Mouse (Mus musculus) midbrain, embryonic 14.5 days (tissue): ENCODE measurements around the gene Nrg3. TPM values are rescaled to one million over a fixed set of nuclear protein-coding genes. Genes with fewer than 3 reads are reported as not detected.

Experiments
- ATAC-seq: fragments of 200-750 bp; cut with Nextera tagmentation; 2 replicates; pipeline ENCODE4 v1.8.0; 2017; ENCODE audit warnings: moderate number of reproducible peaks, moderate library complexity; ENCODE audit not compliant: low FRiP score, low TSS enrichment
- DNase-seq: peaks from one replicate; pipeline ENCODE4 v3.0.0-alpha.2; 2015
- H3K27ac ChIP-seq: fragments of 300-500 bp; sonication (generic); replicated peaks from 2 replicates; pipeline ENCODE4 v1.5.1; 2014; ENCODE audit warnings: mild to moderate bottlenecking, low read depth, low read length, moderate library complexity
- H3K27me3 ChIP-seq: fragments of 300-500 bp; sonication (generic); 2 replicates; pipeline ENCODE4 v1.6.1; 2014; ENCODE audit warnings: low read length, control low read depth, mixed read lengths; ENCODE audit not compliant: control insufficient read depth, insufficient read depth
- H3K36me3 ChIP-seq: fragments of 300-500 bp; sonication (generic); 2 replicates; pipeline ENCODE4 v1.6.1; 2014; ENCODE audit warnings: low read length, control low read depth; ENCODE audit not compliant: control insufficient read depth, insufficient read depth
- H3K4me1 ChIP-seq: fragments of 300-500 bp; sonication (generic); 2 replicates; pipeline ENCODE4 v1.6.1; 2014; ENCODE audit warnings: mild to moderate bottlenecking, antibody characterized with exemption, low read length, control low read depth; ENCODE audit not compliant: control insufficient read depth, insufficient read depth
- H3K4me2 ChIP-seq: fragments of 300-500 bp; sonication (generic); 2 replicates; pipeline ENCODE4 v1.6.1; 2014; ENCODE audit warnings: mild to moderate bottlenecking, low read length, moderate library complexity
- H3K4me3 ChIP-seq: fragments of 300-500 bp; sonication (generic); replicated peaks from 2 replicates; pipeline ENCODE4 v1.5.1; 2014; ENCODE audit warnings: low read depth, low read length
- H3K9ac ChIP-seq: fragments of 300-500 bp; sonication (generic); replicated peaks from 2 replicates; pipeline ENCODE4 v1.6.1; 2014; ENCODE audit warnings: mild to moderate bottlenecking, low read length, moderate library complexity
- H3K9me3 ChIP-seq: fragments of 300-500 bp; sonication (generic); 2 replicates; pipeline ENCODE4 v1.6.1; 2016; ENCODE audit warnings: low read length, control low read depth, mixed read lengths; ENCODE audit not compliant: control insufficient read depth
- WGBS: fragments of 180-500 bp; shearing (Covaris S2); extraction: QIAGEN DNeasy Blood & Tissue Kit; methylation state at CpG from one replicate; pipeline ENCODE4 v1.1.7; 2014; 5-methylcytosine and 5-hydroxymethylcytosine counted together
- polyA plus RNA-seq: library from polyadenylated mRNA; unstranded; fragments of >200 nt; fragmentation: Nextera tagmentation; extraction: Ambion mirVana; gene quantifications from 2 replicates; pipeline ENCODE4 v1.2.1, GENCODE M21; 2014

Nrg3 gene
- polyA plus RNA-seq, 1 experiment from 2014 or later, result 13.1 TPM

GRCm38 (mm10) chr14:39044290-39044689, 428.6 kb downstream of the Nrg3 start:
- no peaks in the 10 kb centered on the region for H3K9me3 ChIP-seq
- no peaks in the 10 kb centered on the region for H3K4me1 ChIP-seq
- H3K27ac ChIP-seq, result no peak overlapping the region
- DNase-seq (no peak), ATAC-seq (no peak)
- WGBS, result 88% methylated on average over 1 of the region's 1 CpGs
- no peak overlapping the region for H3K4me2 ChIP-seq
- H3K4me3 ChIP-seq, result no peak overlapping the region
- no peak overlapping the region for H3K9ac ChIP-seq
- H3K36me3 ChIP-seq, result no peaks in the 10 kb centered on the region
- no peaks in the 10 kb centered on the region for H3K27me3 ChIP-seq

- no peak overlapping the region for H3K27ac ChIP-seq
- peak; percentile 2 for DNase-seq
- H3K9ac ChIP-seq, result no peak overlapping the region
- H3K4me2 ChIP-seq, result no peak overlapping the region
- H3K27me3 ChIP-seq, result no peaks in the 10 kb centered on the region
- no peaks in the 10 kb centered on the region for H3K36me3 ChIP-seq
- no peaks in the 10 kb centered on the region for H3K9me3 ChIP-seq
- ATAC-seq, result peak; percentile 48; the same call in 1 of the 2 replicates
- 59% methylated on average over 3 of the region's 3 CpGs for WGBS
- no peaks in the 10 kb centered on the region for H3K4me1 ChIP-seq
- H3K4me3 ChIP-seq, result no peak overlapping the region
These were observed 429.1 kb downstream of the Nrg3 start for GRCm38 (mm10) chr14:39043793-39044192.

DNA sequence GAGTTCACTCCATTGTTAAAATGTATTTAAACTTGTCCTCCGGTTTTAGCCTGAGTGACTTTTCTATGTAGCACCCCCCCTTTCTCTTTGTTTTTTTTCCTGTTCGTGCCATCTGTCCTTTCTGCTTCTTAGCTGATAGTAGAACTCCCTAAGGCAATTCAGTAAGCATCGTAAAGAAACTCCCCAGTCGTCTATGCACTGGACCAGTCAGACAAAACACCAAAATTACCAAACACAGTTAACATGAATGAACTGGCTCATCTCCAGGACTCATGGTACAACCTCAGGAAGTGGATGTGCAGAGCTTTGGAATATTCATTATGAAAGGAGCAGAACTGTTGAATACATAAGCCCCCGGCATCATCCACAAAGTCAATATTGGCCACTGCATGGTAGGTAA, 429.5 kb downstream of the Nrg3 start:
- Histone ChIP-seq H3K36me3 (no peaks in the 10 kb centered on the region), H3K4me1 (no peaks in the 10 kb centered on the region), H3K9ac (no peak overlapping the region), H3K4me2 (no peak overlapping the region), H3K27ac (no peak overlapping the region), H3K27me3 (no peaks in the 10 kb centered on the region), H3K4me3 (no peak overlapping the region), H3K9me3 (no peaks in the 10 kb centered on the region)
- 50% methylated on average over 5 of the region's 5 CpGs for WGBS
- no peak for ATAC-seq
- DNase-seq, result no peak

- no peak for ATAC-seq
These were observed 433.8 kb downstream of the Nrg3 start for GRCm38 (mm10) chr14:39039046-39039445.

GRCm38 (mm10) chr14:39034482-39034881, 438.4 kb downstream of the Nrg3 start:
- Histone ChIP-seq H3K9ac (no peak overlapping the region), H3K4me2 (no peak overlapping the region), H3K27me3 (no peaks in the 10 kb centered on the region), H3K4me1 (no peaks in the 10 kb centered on the region), H3K36me3 (no peaks in the 10 kb centered on the region), H3K4me3 (no peak overlapping the region), H3K27ac (no peak overlapping the region), H3K9me3 (no peaks in the 10 kb centered on the region)
- WGBS, result 96% methylated on average over 3 of the region's 3 CpGs
- ATAC-seq, result no peak
- DNase-seq, result no peak

More at GRCm38 (mm10) chr14:39039046-39039445, 433.8 kb downstream of the Nrg3 start:
- no peak overlapping the region for H3K27ac ChIP-seq
- no peak overlapping the region for H3K9ac ChIP-seq
- H3K4me3 ChIP-seq, result no peak overlapping the region
- no peak overlapping the region for H3K4me2 ChIP-seq
- H3K36me3 ChIP-seq, result no peaks in the 10 kb centered on the region
- no peak for DNase-seq
- no peaks in the 10 kb centered on the region for H3K4me1 ChIP-seq
- no peaks in the 10 kb centered on the region for H3K27me3 ChIP-seq
- WGBS, result 84% methylated on average over 1 of the region's 1 CpGs
- no peaks in the 10 kb centered on the region for H3K9me3 ChIP-seq

DNA sequence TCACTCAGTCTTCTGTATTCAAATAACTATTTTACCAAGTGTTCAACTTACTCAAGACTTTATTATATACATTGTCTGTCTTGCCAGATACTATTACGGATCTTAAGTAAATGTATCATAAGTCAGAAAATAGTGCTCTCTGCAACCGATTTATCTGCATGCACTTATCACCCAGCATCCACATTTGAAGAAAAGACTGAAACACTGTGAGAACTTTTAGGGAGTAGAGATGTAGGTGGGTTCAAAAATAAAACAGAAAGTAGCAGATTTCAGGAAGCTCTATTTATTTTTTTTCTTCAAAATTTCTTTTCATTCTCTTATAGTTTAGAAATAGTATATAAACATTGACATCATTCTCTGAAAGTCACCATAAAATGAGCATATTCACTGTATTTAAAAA, 449.8 kb downstream of the Nrg3 start:
- H3K4me3 ChIP-seq, result no peak overlapping the region
- no peak overlapping the region for H3K9ac ChIP-seq
- H3K27ac ChIP-seq, result no peak overlapping the region
- 96% methylated on average over 2 of the region's 2 CpGs for WGBS
- H3K4me1 ChIP-seq, result no peaks in the 10 kb centered on the region
- DNase-seq (no peak), ATAC-seq (no peak)
- H3K9me3 ChIP-seq, result no peaks in the 10 kb centered on the region
- H3K36me3 ChIP-seq, result no peaks in the 10 kb centered on the region
- H3K4me2 ChIP-seq, result no peak overlapping the region
- no peaks in the 10 kb centered on the region for H3K27me3 ChIP-seq

GRCm38 (mm10) chr14:39014126-39014525, 458.8 kb downstream of the Nrg3 start:
- Histone ChIP-seq H3K27me3 (no peaks in the 10 kb centered on the region), H3K4me1 (no peaks in the 10 kb centered on the region), H3K36me3 (no peaks in the 10 kb centered on the region), H3K9ac (no peak overlapping the region), H3K9me3 (no peaks in the 10 kb centered on the region), H3K4me2 (no peak overlapping the region), H3K27ac (no peak overlapping the region), H3K4me3 (no peak overlapping the region)
- ATAC-seq (no peak), DNase-seq (no peak)

- Histone ChIP-seq H3K27ac (no peak overlapping the region), H3K4me2 (no peak overlapping the region), H3K27me3 (no peaks in the 10 kb centered on the region), H3K36me3 (no peaks in the 10 kb centered on the region), H3K4me3 (no peak overlapping the region), H3K9me3 (no peaks in the 10 kb centered on the region), H3K4me1 (0 out of 2 replicates have a peak, but pooled peaks cover under 1% of the 10 kb centered on the region), H3K9ac (no peak overlapping the region)
- DNase-seq (no peak), ATAC-seq (no peak)
- 77% methylated on average over 3 of the region's 3 CpGs for WGBS
These were observed 475.0 kb downstream of the Nrg3 start for GRCm38 (mm10) chr14:38997843-38998242.

- Histone ChIP-seq H3K4me1 (0 out of 2 replicates have a peak, but pooled peaks cover 4% of the 10 kb centered on the region), H3K9ac (no peak overlapping the region), H3K27me3 (no peaks in the 10 kb centered on the region), H3K36me3 (no peaks in the 10 kb centered on the region), H3K27ac (no peak overlapping the region), H3K4me2 (no peak overlapping the region), H3K4me3 (no peak overlapping the region), H3K9me3 (no peaks in the 10 kb centered on the region)
- DNase-seq (no peak), ATAC-seq (no peak)
- 86% methylated on average over 1 of the region's 1 CpGs for WGBS
These were observed 480.4 kb downstream of the Nrg3 start for GRCm38 (mm10) chr14:38992574-38992866.
